Mouse (Mus musculus): ENCODE measurements around the gene Asap3.

DNA sequence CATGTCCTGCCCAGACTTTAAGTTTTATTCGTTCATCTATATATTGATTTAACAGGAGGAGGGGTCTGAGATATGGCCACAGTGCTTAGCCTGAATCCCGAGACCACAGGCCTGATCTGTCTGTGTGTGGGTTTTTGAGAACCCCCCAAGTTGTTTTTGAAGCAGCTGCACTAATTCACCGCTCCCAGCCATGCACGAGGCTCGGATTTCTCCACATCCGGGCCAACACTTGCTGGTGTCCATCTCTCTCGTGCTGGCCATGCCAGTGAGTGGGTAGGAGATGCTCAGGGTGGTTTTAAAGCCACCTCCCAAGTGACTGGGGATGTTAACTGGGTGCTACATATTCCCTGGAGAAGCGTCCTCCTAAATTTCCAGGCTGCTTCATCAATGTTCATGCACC lies 41.2 kb upstream of the Asap3 start:
- no peak for TF ChIP-seq CTCF (IDR thresholded peaks at IDR 0.05)
- TF ChIP-seq EP300 (IDR thresholded peaks at IDR 0.05; ENCODE audit: insufficient read depth, low read depth, low read length) = no peak

Measured in heart, adult 2 months (tissue).